Mouse (Mus musculus) cerebellum, postnatal 4 days (tissue): ENCODE data around the gene Ndufb5.
"Not testable (repeated sequence)": the region's sequence is repeated elsewhere in the genome, so short reads cannot be mapped to it uniquely, and the experiment has no call there.

Experiments
- DNase-seq, 2 experiments: peaks; one replicate each; pipeline ENCODE4 v3.0.0; 2022; ENCODE audit warnings: low spot score in 2 of 2, mixed read lengths in 1 of 2

Ndufb5 gene

GRCm38 (mm10) chr3:32725951-32726350 is 10.8 kb upstream of the Ndufb5 start:
- no peak for DNase-seq

GRCm38 (mm10) chr3:32727861-32728260 is 8.9 kb upstream of the Ndufb5 start:
- DNase-seq: no peak

- DNase-seq: no peak
Observed at GRCm38 (mm10) chr3:32737172-32737655, 424 bp downstream of the Ndufb5 start, which contains the start of gene Mrpl47. Mrpl47 (minus strand) TSS chr3:32737605.

GRCm38 (mm10) chr3:32738549-32738948 is 1.8 kb downstream of the Ndufb5 start:
- DNase-seq: no peak

GRCm38 (mm10) chr3:32742276-32742780 is 5.5 kb downstream of the Ndufb5 start:
- no peak for DNase-seq

- DNase-seq: no peak
Observed at GRCm38 (mm10) chr3:32745001-32745400, 8.2 kb downstream of the Ndufb5 start.

- DNase-seq: not testable (repeated sequence)
Observed at GRCm38 (mm10) chr3:32745426-32745825, 8.6 kb downstream of the Ndufb5 start.

GRCm38 (mm10) chr3:32748384-32748783 is 11.6 kb downstream of the Ndufb5 start:
- DNase-seq: no peak

GRCm38 (mm10) chr3:32749820-32750579 is 13.2 kb downstream of the Ndufb5 start:
- DNase-seq: no peak

- no peak for DNase-seq
Observed at GRCm38 (mm10) chr3:32754384-32754915, 17.7 kb downstream of the Ndufb5 start.

GRCm38 (mm10) chr3:32759212-32759611 is 22.4 kb downstream of the Ndufb5 start:
- no peak for DNase-seq

GRCm38 (mm10) chr3:32762962-32763361 is 26.2 kb downstream of the Ndufb5 start:
- DNase-seq: no peak

- DNase-seq: no peak
Observed at GRCm38 (mm10) chr3:32763902-32764301, 27.1 kb downstream of the Ndufb5 start.

- DNase-seq: no peak
Observed at GRCm38 (mm10) chr3:32770781-32771180, 34.0 kb downstream of the Ndufb5 start.
